Comparison of ENCODE assay signal across 7 mouse cellular contexts in the genomic region with DNA sequence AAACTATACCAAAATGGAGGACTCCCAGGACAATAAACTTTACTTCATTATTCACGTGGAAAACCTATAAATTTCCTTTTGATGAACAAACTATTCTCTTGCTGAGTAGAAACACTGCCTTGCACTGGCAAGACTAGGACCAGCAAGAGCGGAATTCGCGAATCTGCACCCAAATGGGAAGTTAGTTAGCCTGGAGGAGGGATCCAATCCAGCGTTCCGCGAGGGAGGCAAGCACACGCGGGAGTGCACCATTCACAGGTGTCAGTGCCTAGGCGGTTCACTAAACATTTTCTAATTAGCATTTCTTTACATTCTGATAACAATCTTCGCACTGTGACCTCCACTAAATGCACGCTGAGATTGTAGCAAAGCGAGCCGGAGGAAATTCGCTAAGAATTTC. TPM values are rescaled to one million over a fixed set of nuclear protein-coding genes. Genes with fewer than 3 reads are reported as not detected.
A peak's percentile ranks its signal among the peaks of the same experiment; 100 is the strongest.
DNase-seq lines count a peak whose midpoint lies in the region; ATAC-seq and TF ChIP-seq lines count a peak whose summit lies in the region.

No protein-coding gene starts in this region.

- TF ChIP-seq CTCF in lung, embryonic 14.5 days (IDR thresholded peaks at IDR 0.05; ENCODE audit: low read depth), result no peak
- TF ChIP-seq CTCF in liver, postnatal 0 days (IDR thresholded peaks at IDR 0.05; ENCODE audit: low read depth), result no peak

- H3K9me3 ChIP-seq in lung, embryonic 14.5 days (ENCODE audit: low read depth, low read length), result no peaks in the 10 kb centered on the region
- H3K9me3 ChIP-seq in embryonic facial prominence, embryonic 12.5 days, result no peaks in the 10 kb centered on the region
- 0 out of 2 replicates have a peak, but pooled peaks cover 3% of the 10 kb centered on the region for H3K9me3 ChIP-seq in hindbrain, embryonic 13.5 days
- H3K9me3 ChIP-seq in liver, postnatal 0 days (ENCODE audit: low read length), result 0 out of 2 replicates have a peak, but pooled peaks cover 2% of the 10 kb centered on the region

- TF ChIP-seq EP300 in liver, postnatal 0 days (IDR thresholded peaks at IDR 0.05; ENCODE audit: low read depth), result no peak

- peaks cover 10% of the 10 kb centered on the region; the same call in 1 of the 2 replicates for H3K27me3 ChIP-seq in lung, embryonic 14.5 days (ENCODE audit: insufficient read depth, low read length)
- H3K27me3 ChIP-seq in embryonic facial prominence, embryonic 12.5 days, result peaks cover 42% of the 10 kb centered on the region
- peaks cover 19% of the 10 kb centered on the region for H3K27me3 ChIP-seq in hindbrain, embryonic 13.5 days
- H3K27me3 ChIP-seq in liver, postnatal 0 days (ENCODE audit: insufficient read depth, low read length), result peaks cover 21% of the 10 kb centered on the region

- WGBS in lung, embryonic 14.5 days, result 2% methylated on average over 15 of the region's 15 CpGs
- WGBS in embryonic facial prominence, embryonic 12.5 days, result 4% methylated on average over 15 of the region's 15 CpGs
- 3% methylated on average over 15 of the region's 15 CpGs for WGBS in hindbrain, embryonic 13.5 days
- 8% methylated on average over 15 of the region's 15 CpGs for WGBS in liver, postnatal 0 days (ENCODE audit: insufficient replicate concordance)

- peak; percentile 54 for DNase-seq in lung, embryonic 14.5 days
- DNase-seq in lung, postnatal 4 days, result no peak
- no peak for DNase-seq in liver, postnatal 0 days

- ATAC-seq in lung, embryonic 14.5 days (ENCODE audit: insufficient read depth), result no peak
- no peak for ATAC-seq in embryonic facial prominence, embryonic 12.5 days (ENCODE audit: insufficient number of reproducible peaks, insufficient read depth, low FRiP score, low TSS enrichment)
- ATAC-seq in hindbrain, embryonic 13.5 days (ENCODE audit: low FRiP score), result no peak
- no peak for ATAC-seq in liver, postnatal 0 days
- ATAC-seq in granulocyte monocyte progenitor cell, adult 5-6 weeks (replicated peaks; ENCODE audit: poor library complexity, severe bottlenecking), result no peak
- no peak for ATAC-seq in monocyte, adult 5-6 weeks (replicated peaks; ENCODE audit: insufficient number of reproducible peaks, low FRiP score, low TSS enrichment, poor library complexity, severe bottlenecking)

- no peaks in the 10 kb centered on the region for H3K36me3 ChIP-seq in lung, embryonic 14.5 days (ENCODE audit: insufficient read depth)
- no peaks in the 10 kb centered on the region for H3K36me3 ChIP-seq in embryonic facial prominence, embryonic 12.5 days
- no peaks in the 10 kb centered on the region for H3K36me3 ChIP-seq in hindbrain, embryonic 13.5 days
- H3K36me3 ChIP-seq in liver, postnatal 0 days (replicated peaks; ENCODE audit: insufficient read depth, low read length), result no peaks in the 10 kb centered on the region

- H3K4me2 ChIP-seq in lung, embryonic 14.5 days, result peak overlapping the region; percentile 99
- H3K4me2 ChIP-seq in embryonic facial prominence, embryonic 12.5 days (replicated peaks), result peak overlapping the region; percentile 99
- peak overlapping the region; percentile 93 for H3K4me2 ChIP-seq in hindbrain, embryonic 13.5 days
- H3K4me2 ChIP-seq in liver, postnatal 0 days (ENCODE audit: low read depth, low read length), result peak overlapping the region; percentile 100

- peaks cover 4% of the 10 kb centered on the region; the same call in 1 of the 2 replicates for H3K4me1 ChIP-seq in lung, embryonic 14.5 days (ENCODE audit: insufficient read depth)
- peaks cover 10% of the 10 kb centered on the region; the same call in 1 of the 2 replicates for H3K4me1 ChIP-seq in embryonic facial prominence, embryonic 12.5 days
- H3K4me1 ChIP-seq in hindbrain, embryonic 13.5 days (replicated peaks), result peaks cover 31% of the 10 kb centered on the region
- peaks cover 29% of the 10 kb centered on the region for H3K4me1 ChIP-seq in liver, postnatal 0 days (ENCODE audit: insufficient read depth)

- H3K4me3 ChIP-seq in lung, embryonic 14.5 days (ENCODE audit: low read depth, low read length), result peak overlapping the region; percentile 93
- H3K4me3 ChIP-seq in embryonic facial prominence, embryonic 12.5 days, result peak overlapping the region; percentile 85
- H3K4me3 ChIP-seq in hindbrain, embryonic 13.5 days, result peak overlapping the region; percentile 98
- peak overlapping the region; percentile 83 for H3K4me3 ChIP-seq in liver, postnatal 0 days (ENCODE audit: low read depth, low read length)

- no peak overlapping the region for H3K27ac ChIP-seq in lung, embryonic 14.5 days (ENCODE audit: low read depth)
- H3K27ac ChIP-seq in embryonic facial prominence, embryonic 12.5 days, result no peak overlapping the region
- no peak overlapping the region for H3K27ac ChIP-seq in hindbrain, embryonic 13.5 days
- H3K27ac ChIP-seq in liver, postnatal 0 days (ENCODE audit: low read depth), result no peak overlapping the region

- H3K9ac ChIP-seq in lung, embryonic 14.5 days, result 0 out of 2 replicates have a peak overlapping the region, but pooled peaks have one; percentile 76
- no peak overlapping the region for H3K9ac ChIP-seq in embryonic facial prominence, embryonic 12.5 days
- H3K9ac ChIP-seq in hindbrain, embryonic 13.5 days, result peak overlapping the region; percentile 95
- peak overlapping the region; percentile 81 for H3K9ac ChIP-seq in liver, postnatal 0 days (replicated peaks)

RNA-seq across cellular contexts. Expression of a gene that starts 1.4 kb away (rescaled TPM):
- 14.6 and 15.6 TPM in 2 replicates for polyA plus RNA-seq in lung, embryonic 14.5 days (2014; fragmentation: Nextera tagmentation; extraction: Ambion mirVana)
- 9.2 and 9.6 TPM in 2 replicates for polyA plus RNA-seq in embryonic facial prominence, embryonic 12.5 days (2016; fragmentation: Nextera tagmentation; extraction: Ambion mirVana)
- 22.4 and 23.5 TPM in 2 replicates for polyA plus RNA-seq in hindbrain, embryonic 13.5 days (2015; fragmentation: Nextera tagmentation; extraction: Ambion mirVana)
- 3.0 and 3.5 TPM in 2 replicates for polyA plus RNA-seq in liver, postnatal 0 days (2015; fragmentation: Nextera tagmentation; extraction: Ambion mirVana)
- 1.1 TPM in 1 of 2 replicates, not detected in the other for total RNA-seq in granulocyte monocyte progenitor cell, adult 5-6 weeks (2014; fragmentation: Nextera tagmentation)
- 0.13 and 0.15 TPM in 2 replicates for total RNA-seq in granulocyte monocyte progenitor cell, adult 5-6 weeks (2017)
- total RNA-seq in monocyte, adult 5-6 weeks (2017), result 2.3 to 4.3 TPM (median 3.8 TPM) in 3 replicates

RNA-seq across cellular contexts. Expression of a gene that starts 35.2 kb away (rescaled TPM):
- polyA plus RNA-seq in lung, embryonic 14.5 days (2014; fragmentation: Nextera tagmentation; extraction: Ambion mirVana), result 0.13 and 0.24 TPM in 2 replicates
- 0.09 and 0.20 TPM in 2 replicates for polyA plus RNA-seq in embryonic facial prominence, embryonic 12.5 days (2016; fragmentation: Nextera tagmentation; extraction: Ambion mirVana)
- 0.10 TPM in 1 of 2 replicates, not detected in the other for polyA plus RNA-seq in hindbrain, embryonic 13.5 days (2015; fragmentation: Nextera tagmentation; extraction: Ambion mirVana)
- 0.06 and 0.08 TPM in 2 replicates for polyA plus RNA-seq in liver, postnatal 0 days (2015; fragmentation: Nextera tagmentation; extraction: Ambion mirVana)
- total RNA-seq in granulocyte monocyte progenitor cell, adult 5-6 weeks (2014; fragmentation: Nextera tagmentation), result not detected in 2 replicates
- not detected in 2 replicates for total RNA-seq in granulocyte monocyte progenitor cell, adult 5-6 weeks (2017)
- total RNA-seq in monocyte, adult 5-6 weeks (2017), result not detected in 3 replicates

RNA-seq across cellular contexts. Expression of a gene that starts 39.1 kb away (rescaled TPM):
- 160 and 165 TPM in 2 replicates for polyA plus RNA-seq in lung, embryonic 14.5 days (2014; fragmentation: Nextera tagmentation; extraction: Ambion mirVana)
- polyA plus RNA-seq in embryonic facial prominence, embryonic 12.5 days (2016; fragmentation: Nextera tagmentation; extraction: Ambion mirVana), result 160 and 163 TPM in 2 replicates
- 116 and 121 TPM in 2 replicates for polyA plus RNA-seq in hindbrain, embryonic 13.5 days (2015; fragmentation: Nextera tagmentation; extraction: Ambion mirVana)
- polyA plus RNA-seq in liver, postnatal 0 days (2015; fragmentation: Nextera tagmentation; extraction: Ambion mirVana), result 51.8 and 52.5 TPM in 2 replicates
- 43.1 and 60.9 TPM in 2 replicates for total RNA-seq in granulocyte monocyte progenitor cell, adult 5-6 weeks (2014; fragmentation: Nextera tagmentation)
- total RNA-seq in granulocyte monocyte progenitor cell, adult 5-6 weeks (2017), result 115 and 129 TPM in 2 replicates
- 87.5 to 134 TPM (median 104 TPM) in 3 replicates for total RNA-seq in monocyte, adult 5-6 weeks (2017)
